Mouse (Mus musculus) ES-Bruce4 (cell line): ENCODE results near the gene 2700049A03Rik.

Source experiments
- EP300 ChIP-seq: IDR thresholded peaks from 2 replicates; pipeline ENCODE4 v1.6.1; 2011; ENCODE audit warnings: low read depth, low read length; ENCODE audit not compliant: insufficient read depth
- POLR2A ChIP-seq: IDR thresholded peaks from one replicate; pipeline ENCODE4 v1.8.1; 2011; ENCODE audit warnings: low read length; ENCODE audit not compliant: insufficient read depth

DNA sequence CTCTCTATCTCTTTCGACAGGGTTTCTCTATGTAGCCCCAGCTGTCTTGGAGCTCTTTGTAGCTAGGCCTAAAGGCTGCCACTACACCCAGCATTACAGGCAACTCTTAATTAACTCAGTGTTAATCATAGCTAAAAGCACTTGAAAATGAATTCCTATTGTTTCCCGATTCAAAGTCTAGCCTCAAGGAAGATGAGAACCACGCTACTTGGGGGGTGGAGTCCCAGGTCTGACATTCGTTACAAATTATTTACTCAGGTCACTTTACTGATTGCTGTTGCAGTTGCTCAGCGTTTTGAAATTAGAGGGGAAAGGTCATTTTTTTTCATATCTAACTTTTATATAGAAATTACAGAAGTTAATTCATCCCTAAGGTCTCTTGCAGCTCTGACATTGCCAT lies 1.1 kb upstream of the 2700049A03Rik start:
- TF ChIP-seq POLR2A = no peak
- TF ChIP-seq EP300 = no peak
